Mouse (Mus musculus) neural tube, embryonic 11.5 days (tissue): ENCODE measurements around the gene Sema7a. TPM values are rescaled to one million over a fixed set of nuclear protein-coding genes. Genes with fewer than 3 reads are reported as not detected.

Experiments
- ATAC-seq: fragments of 200-750 bp; cut with Nextera tagmentation; 2 replicates; pipeline ENCODE4 v1.8.0; 2017; ENCODE audit warnings: moderate number of reproducible peaks, mild to moderate bottlenecking, moderate TSS enrichment, moderate library complexity; ENCODE audit not compliant: insufficient read depth, low FRiP score, low TSS enrichment
- DNase-seq: peaks from one replicate; pipeline ENCODE4 v3.0.0-alpha.2; 2015; ENCODE audit warnings: low spot score
- H3K27ac ChIP-seq: fragments of 300-500 bp; sonication (generic); 2 replicates; pipeline ENCODE4 v1.5.1; 2014; ENCODE audit warnings: low read depth, mild to moderate bottlenecking, low read length
- H3K27me3 ChIP-seq: fragments of 300-500 bp; sonication (generic); 2 replicates; pipeline ENCODE4 v1.6.1; 2014; ENCODE audit warnings: mild to moderate bottlenecking, low read length, mixed read lengths; ENCODE audit not compliant: control insufficient read depth, insufficient read depth
- H3K36me3 ChIP-seq: fragments of 300-500 bp; sonication (generic); 2 replicates; pipeline ENCODE4 v1.6.1; 2014; ENCODE audit warnings: mild to moderate bottlenecking, low read length, moderate library complexity, mixed read lengths; ENCODE audit not compliant: control insufficient read depth, insufficient read depth
- H3K4me1 ChIP-seq: fragments of 300-500 bp; sonication (generic); 2 replicates; pipeline ENCODE4 v1.6.1; 2014; ENCODE audit warnings: low read length, mixed read lengths; ENCODE audit not compliant: control insufficient read depth, insufficient read depth
- H3K4me2 ChIP-seq: fragments of 300-500 bp; sonication (generic); 2 replicates; pipeline ENCODE4 v1.6.1; 2014; ENCODE audit warnings: low read depth, mild to moderate bottlenecking, moderate library complexity
- H3K4me3 ChIP-seq: fragments of 300-500 bp; sonication (generic); 2 replicates; pipeline ENCODE4 v1.5.1; 2014; ENCODE audit warnings: low read depth, low read length
- H3K9ac ChIP-seq: fragments of 300-500 bp; sonication (generic); 2 replicates; pipeline ENCODE4 v1.6.1; 2014; ENCODE audit warnings: mild to moderate bottlenecking, low read length
- H3K9me3 ChIP-seq: fragments of 300-500 bp; sonication (generic); 2 replicates; pipeline ENCODE4 v1.6.1; 2016; ENCODE audit warnings: low read length; ENCODE audit not compliant: control insufficient read depth
- WGBS: fragments of 180-500 bp; shearing (Covaris S2); extraction: QIAGEN DNeasy Blood & Tissue Kit; methylation state at CpG from one replicate; pipeline ENCODE4 v1.1.7; 2014; 5-methylcytosine and 5-hydroxymethylcytosine counted together
- polyA plus RNA-seq: library from polyadenylated mRNA; unstranded; fragments of >200 nt; fragmentation: Nextera tagmentation; extraction: Ambion mirVana; gene quantifications from 2 replicates; pipeline ENCODE4 v1.2.1, GENCODE M21; 2014

The Sema7a gene
- polyA plus RNA-seq, 1 experiment from 2014 or later, result 2.0 TPM

- ATAC-seq (no peak), DNase-seq (no peak)
- Histone ChIP-seq H3K36me3 (no peaks in the 10 kb centered on the region; the same call in 1 of the 2 replicates), H3K27me3 (no peaks in the 10 kb centered on the region), H3K9ac (no peak overlapping the region), H3K9me3 (no peaks in the 10 kb centered on the region), H3K27ac (no peak overlapping the region), H3K4me3 (no peak overlapping the region), H3K4me2 (no peak overlapping the region), H3K4me1 (no peaks in the 10 kb centered on the region)
- 67% methylated on average over 17 of the region's 17 CpGs for WGBS
These were observed 22.2 kb downstream of the Sema7a start for GRCm38 (mm10) chr9:57961863-57962778.

- Histone ChIP-seq H3K36me3 (no peaks in the 10 kb centered on the region; the same call in 1 of the 2 replicates), H3K9ac (no peak overlapping the region), H3K4me2 (no peak overlapping the region), H3K27ac (no peak overlapping the region), H3K4me3 (no peak overlapping the region), H3K4me1 (no peaks in the 10 kb centered on the region), H3K9me3 (no peaks in the 10 kb centered on the region), H3K27me3 (no peaks in the 10 kb centered on the region)
- WGBS, result 86% methylated on average over 4 of the region's 4 CpGs
- ATAC-seq (no peak), DNase-seq (no peak)
These were observed 23.5 kb downstream of the Sema7a start for GRCm38 (mm10) chr9:57963249-57963997.

GRCm38 (mm10) chr9:57963998-57964395 lies 24.1 kb downstream of the Sema7a start:
- H3K27me3 ChIP-seq, result no peaks in the 10 kb centered on the region
- H3K4me2 ChIP-seq, result no peak overlapping the region
- H3K27ac ChIP-seq, result no peak overlapping the region
- no peak overlapping the region for H3K9ac ChIP-seq
- H3K4me1 ChIP-seq, result no peaks in the 10 kb centered on the region
- ATAC-seq, result no peak
- H3K9me3 ChIP-seq, result no peaks in the 10 kb centered on the region
- no peak for DNase-seq
- H3K36me3 ChIP-seq, result no peaks in the 10 kb centered on the region
- WGBS, result 82% methylated on average over 5 of the region's 5 CpGs
- H3K4me3 ChIP-seq, result no peak overlapping the region

- 72% methylated on average over 6 of the region's 6 CpGs for WGBS
- no peak for DNase-seq
- no peaks in the 10 kb centered on the region for H3K36me3 ChIP-seq
These were observed 24.8 kb downstream of the Sema7a start for GRCm38 (mm10) chr9:57964528-57965250.

GRCm38 (mm10) chr9:57965281-57966185 lies 25.6 kb downstream of the Sema7a start:
- ATAC-seq, result no peak
- H3K27me3 ChIP-seq, result no peaks in the 10 kb centered on the region

More at GRCm38 (mm10) chr9:57964528-57965250, 24.8 kb downstream of the Sema7a start:
- Histone ChIP-seq H3K9ac (no peak overlapping the region; the same call in 1 of the 2 replicates), H3K4me1 (no peaks in the 10 kb centered on the region), H3K9me3 (no peaks in the 10 kb centered on the region), H3K4me2 (no peak overlapping the region), H3K27me3 (no peaks in the 10 kb centered on the region), H3K4me3 (no peak overlapping the region), H3K27ac (no peak overlapping the region)
- ATAC-seq, result no peak

GRCm38 (mm10) chr9:57967237-57967960 lies 27.5 kb downstream of the Sema7a start:
- no peaks in the 10 kb centered on the region for H3K36me3 ChIP-seq
- no peaks in the 10 kb centered on the region for H3K9me3 ChIP-seq
- DNase-seq (no peak), ATAC-seq (no peak)
- H3K4me3 ChIP-seq, result no peak overlapping the region
- H3K9ac ChIP-seq, result no peak overlapping the region
- H3K4me1 ChIP-seq, result no peaks in the 10 kb centered on the region
- H3K27ac ChIP-seq, result no peak overlapping the region
- H3K27me3 ChIP-seq, result no peaks in the 10 kb centered on the region
- H3K4me2 ChIP-seq, result no peak overlapping the region
- 80% methylated on average over 14 of the region's 14 CpGs for WGBS

More at GRCm38 (mm10) chr9:57965281-57966185, 25.6 kb downstream of the Sema7a start:
- Histone ChIP-seq H3K36me3 (no peaks in the 10 kb centered on the region), H3K4me3 (no peak overlapping the region), H3K27ac (no peak overlapping the region), H3K4me2 (no peak overlapping the region), H3K9ac (no peak overlapping the region), H3K4me1 (no peaks in the 10 kb centered on the region), H3K9me3 (no peaks in the 10 kb centered on the region)
- 75% methylated on average over 12 of the region's 12 CpGs for WGBS
- no peak for DNase-seq

- 85% methylated on average over 9 of the region's 9 CpGs for WGBS
- H3K27ac ChIP-seq, result no peak overlapping the region
- no peaks in the 10 kb centered on the region for H3K9me3 ChIP-seq
These were observed 28.4 kb downstream of the Sema7a start for GRCm38 (mm10) chr9:57968166-57968771.

More at GRCm38 (mm10) chr9:57968166-57968771, 28.4 kb downstream of the Sema7a start:
- Histone ChIP-seq H3K4me1 (no peaks in the 10 kb centered on the region), H3K4me2 (no peak overlapping the region), H3K36me3 (no peaks in the 10 kb centered on the region), H3K27me3 (no peaks in the 10 kb centered on the region), H3K4me3 (no peak overlapping the region), H3K9ac (no peak overlapping the region)
- DNase-seq (no peak), ATAC-seq (no peak)
